Mouse (Mus musculus): ENCODE data around the gene Serbp1. TPM values are rescaled to one million over a fixed set of nuclear protein-coding genes. Genes with fewer than 3 reads are reported as not detected.

The Serbp1 gene
- total RNA-seq, 2 experiments from 2014 or later = 283 to 348 TPM

GRCm38 (mm10) chr6:67317827-67318338 is 79.9 kb downstream of the Serbp1 start:
- no peak for TF ChIP-seq CTCF (IDR thresholded peaks at IDR 0.05)
- intact Hi-C loops (cut with DNase I) = loop anchor here (1.0 kb wide), 2 partner anchors 120 to 148 kb away; no protein-coding TSS in a partner anchor
- no peak for DNase-seq
- Histone ChIP-seq H3K4me3 (no peak overlapping the region), H3K27ac (no peak overlapping the region)

GRCm38 (mm10) chr6:67318451-67318850 is 80.5 kb downstream of the Serbp1 start:
- H3K27ac ChIP-seq = no peak overlapping the region
- H3K4me3 ChIP-seq = no peak overlapping the region; the same call in 1 of the 2 replicates
- DNase-seq = peak; percentile 80
- intact Hi-C loops (cut with DNase I) = loop anchor here (1.0 kb wide), 2 partner anchors 120 to 148 kb away; no protein-coding TSS in a partner anchor
- TF ChIP-seq CTCF (IDR thresholded peaks at IDR 0.05) = peak; percentile 75

- Histone ChIP-seq H3K27ac (no peak overlapping the region), H3K4me3 (no peak overlapping the region)
- no peak for DNase-seq
- intact Hi-C loops (cut with DNase I) = no loop called here
- no peak for TF ChIP-seq CTCF (IDR thresholded peaks at IDR 0.05)
These were observed 85.8 kb downstream of the Serbp1 start for GRCm38 (mm10) chr6:67323788-67324187.

GRCm38 (mm10) chr6:67337943-67338342 is 100.0 kb downstream of the Serbp1 start:
- no peak overlapping the region for H3K4me3 ChIP-seq
- no peak for DNase-seq
- no peak for TF ChIP-seq CTCF (IDR thresholded peaks at IDR 0.05)
- intact Hi-C loops (cut with DNase I) = no loop called here
- H3K27ac ChIP-seq = no peak overlapping the region

- no peak overlapping the region for H3K4me3 ChIP-seq
- no peak overlapping the region for H3K27ac ChIP-seq
- DNase-seq = no peak
- intact Hi-C loops (cut with DNase I) = no loop called here
- TF ChIP-seq CTCF (IDR thresholded peaks at IDR 0.05) = no peak
These were observed 101.5 kb downstream of the Serbp1 start for GRCm38 (mm10) chr6:67339494-67339893.

Other genes starting within 250 kb of the Serbp1 start
- 10 to 100 TPM; 27.6 to 38.9 TPM for gene Gadd45a, start 200.7 kb upstream of the Serbp1 start, total RNA-seq (2021)
- not detected for gene Il12rb2, start 138.0 kb downstream of the Serbp1 start, total RNA-seq (2021)